Mouse (Mus musculus): ENCODE results near the gene Tap2.

The Tap2 gene

DNA sequence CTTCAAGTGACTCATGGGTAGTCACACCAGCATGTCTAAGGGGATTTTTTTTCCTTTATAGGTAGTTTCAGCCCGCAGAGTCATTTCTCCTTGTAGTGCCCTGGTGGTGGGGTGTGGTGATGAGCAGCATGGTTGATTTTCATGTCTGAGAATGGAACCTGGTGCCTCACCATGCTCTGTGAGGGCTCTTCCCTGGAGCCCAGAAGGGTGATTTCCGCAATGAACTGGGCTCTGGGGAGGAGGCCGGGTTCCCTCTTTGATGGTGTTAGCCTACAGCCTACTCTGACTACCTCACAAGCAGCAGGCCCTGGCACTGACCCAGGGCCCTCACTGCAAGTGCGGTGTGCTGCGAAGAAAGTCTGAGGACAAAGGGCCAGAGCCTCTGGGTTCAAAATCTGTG is at the start of gene Tap2:
Gene Tap2, plus strand, starts transcription at position 84 of the 400 bp plus-strand sequence.
- no peak for DNase-seq (ENCODE audit: low read depth, low spot score)

DNA sequence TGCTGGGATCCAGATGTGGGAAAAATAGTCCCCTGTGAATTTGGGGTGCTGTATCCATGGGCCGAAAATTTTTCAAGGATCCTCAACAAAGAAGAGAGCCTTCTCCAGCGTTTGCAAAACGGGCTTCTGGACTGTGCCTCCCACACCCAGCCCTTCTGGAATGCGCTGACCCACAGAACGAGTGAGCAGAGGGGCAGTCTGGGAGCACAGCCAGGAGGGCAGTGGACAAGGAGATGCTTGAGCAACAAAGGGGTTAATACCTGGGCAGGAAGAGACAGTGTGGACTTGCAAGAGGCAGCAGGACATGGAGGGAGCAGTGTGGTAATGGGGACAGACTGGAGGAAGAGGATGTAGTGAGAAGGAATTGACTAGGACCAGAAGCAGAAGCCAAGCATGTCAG is 47.8 kb upstream of the Tap2 start:
- DNase-seq (ENCODE audit: low read depth, low spot score), result no peak

DNA sequence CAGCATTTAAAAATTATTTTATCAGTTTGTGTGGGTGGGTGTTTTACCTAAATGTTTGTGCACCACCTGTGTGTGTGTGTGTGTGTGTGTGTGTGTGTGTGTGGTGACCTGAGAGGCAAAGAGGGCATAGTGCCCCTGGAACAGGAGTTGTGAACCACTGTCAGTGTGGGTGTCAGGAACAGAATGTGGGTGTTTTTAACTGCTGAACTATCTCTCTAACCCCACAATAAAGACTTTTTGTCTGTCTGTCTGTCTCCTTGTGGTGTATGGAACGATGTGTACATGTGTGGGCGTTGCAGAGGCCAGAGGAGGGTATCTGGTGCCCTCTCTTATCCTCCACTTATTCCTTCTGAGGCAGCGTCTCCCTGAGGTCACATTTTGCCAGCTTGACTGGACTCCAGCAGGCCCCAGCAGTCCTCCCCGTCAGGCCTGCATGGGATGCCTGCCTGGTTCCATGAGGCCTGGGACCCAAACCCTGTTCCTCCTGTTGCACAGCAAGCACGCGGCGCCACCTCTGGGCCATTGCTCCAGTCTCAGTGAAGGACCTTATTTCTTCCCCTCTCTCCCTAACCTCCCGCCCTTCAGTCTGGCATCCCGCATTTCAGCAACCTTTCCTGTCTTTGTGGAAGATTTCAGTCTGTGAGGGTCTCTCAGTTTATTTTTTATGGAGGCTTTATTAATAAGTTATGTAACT is 39.0 kb upstream of the Tap2 start:
- no peak for DNase-seq (ENCODE audit: low read depth, low spot score)

DNA sequence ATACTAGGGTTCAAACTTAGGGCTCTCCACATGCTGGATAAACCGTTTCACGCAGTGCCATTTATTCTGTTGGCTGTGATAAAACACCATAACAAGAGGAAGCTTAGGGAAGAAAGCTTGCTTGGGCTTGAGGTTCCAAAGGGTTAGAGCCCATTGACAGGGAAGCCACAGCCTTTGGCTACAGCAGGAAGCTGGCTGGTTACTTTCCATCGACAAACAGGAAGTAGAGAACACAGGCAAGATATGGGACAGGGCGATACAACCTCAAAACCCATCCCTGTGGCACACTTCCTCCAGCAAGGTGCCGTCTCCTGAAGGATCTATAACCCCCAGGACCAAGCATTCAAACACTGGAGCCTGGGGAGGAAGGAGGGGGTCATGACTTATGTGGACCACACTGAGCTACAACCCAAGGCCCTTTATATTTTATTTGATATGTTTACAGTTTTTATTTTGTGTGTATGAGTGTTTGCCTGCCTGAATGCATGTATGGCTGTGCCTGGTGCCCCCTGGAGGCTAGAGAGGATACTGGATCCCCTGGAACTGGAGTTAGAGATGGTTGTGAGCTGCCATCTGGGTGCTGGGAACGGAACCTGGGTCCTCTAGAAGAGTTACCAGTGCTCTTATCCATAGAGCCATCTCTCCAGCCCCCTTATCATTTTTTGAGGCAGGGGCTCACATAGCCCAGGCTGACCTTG is 38.1 kb upstream of the Tap2 start:
- no peak for DNase-seq (ENCODE audit: low read depth, low spot score)

DNA sequence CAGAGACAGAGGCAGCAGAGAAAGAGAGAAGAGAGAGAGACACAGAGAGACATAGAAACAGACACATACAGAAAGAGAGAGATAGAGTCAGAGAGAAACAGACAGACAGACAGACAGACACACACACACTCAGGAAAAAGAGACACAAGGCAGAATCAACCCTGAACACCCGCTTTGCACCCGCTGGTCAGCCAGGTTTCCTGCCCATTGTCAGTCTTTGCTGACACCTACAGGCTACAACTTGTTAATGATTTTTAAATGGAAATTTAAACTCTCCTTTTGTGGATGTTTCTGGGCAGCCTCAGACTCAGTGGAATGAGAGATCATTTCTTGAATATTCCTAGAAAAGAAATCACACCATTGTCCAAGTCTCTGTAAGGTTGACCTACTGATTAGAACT is 34.0 kb upstream of the Tap2 start:
- no peak for DNase-seq (ENCODE audit: low read depth, low spot score)

DNA sequence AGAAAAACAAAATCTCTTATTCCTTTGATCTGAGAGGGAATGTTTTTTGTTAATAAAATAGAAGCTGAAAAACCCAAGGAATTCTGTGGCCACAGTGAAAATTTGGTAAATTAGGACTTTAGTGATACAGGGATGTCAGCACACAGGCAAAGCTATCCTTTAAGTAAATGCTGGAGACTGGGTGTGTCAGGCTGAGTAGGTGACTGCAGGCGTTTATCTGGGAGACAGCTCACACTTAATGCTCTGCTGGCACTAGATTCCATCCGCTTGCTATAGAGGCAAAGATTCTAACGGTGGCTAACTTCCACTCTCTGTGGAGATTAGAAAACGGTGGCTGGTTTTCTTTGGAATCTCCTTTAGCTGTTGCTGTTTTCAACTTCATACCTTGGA is 32.8 kb upstream of the Tap2 start:
- DNase-seq (ENCODE audit: low read depth, low spot score), result no peak

DNA sequence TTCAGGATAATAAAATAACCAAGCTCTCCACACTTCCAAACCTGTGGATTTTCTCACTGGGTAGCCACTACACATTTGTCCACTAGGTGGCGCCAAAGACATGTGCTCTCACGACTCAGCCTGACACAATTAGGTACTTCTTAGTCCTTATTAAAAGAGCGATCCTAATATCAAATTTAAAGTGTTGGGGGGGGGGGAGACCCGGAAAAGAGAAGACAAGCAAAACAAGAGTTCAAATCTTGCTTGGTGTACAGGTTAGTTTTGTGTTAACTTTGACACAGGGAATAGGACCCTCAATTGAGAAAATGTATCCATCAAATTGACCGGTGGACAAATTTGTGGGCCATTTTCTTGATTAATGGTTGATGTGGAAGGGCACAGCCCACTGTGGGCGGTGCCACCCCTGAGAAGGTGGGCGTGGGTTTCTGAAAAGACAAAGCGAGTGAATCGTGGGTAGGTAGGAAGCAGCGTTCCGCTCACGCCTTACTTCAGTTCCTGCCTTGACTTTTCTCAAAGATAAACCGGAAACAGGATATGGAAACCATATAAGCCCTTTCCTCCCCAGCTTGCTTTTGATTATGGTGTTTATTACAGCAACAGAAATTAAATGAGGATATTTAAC is 32.3 kb upstream of the Tap2 start:
- peak; percentile 53 for DNase-seq (ENCODE audit: low read depth, low spot score)

DNA sequence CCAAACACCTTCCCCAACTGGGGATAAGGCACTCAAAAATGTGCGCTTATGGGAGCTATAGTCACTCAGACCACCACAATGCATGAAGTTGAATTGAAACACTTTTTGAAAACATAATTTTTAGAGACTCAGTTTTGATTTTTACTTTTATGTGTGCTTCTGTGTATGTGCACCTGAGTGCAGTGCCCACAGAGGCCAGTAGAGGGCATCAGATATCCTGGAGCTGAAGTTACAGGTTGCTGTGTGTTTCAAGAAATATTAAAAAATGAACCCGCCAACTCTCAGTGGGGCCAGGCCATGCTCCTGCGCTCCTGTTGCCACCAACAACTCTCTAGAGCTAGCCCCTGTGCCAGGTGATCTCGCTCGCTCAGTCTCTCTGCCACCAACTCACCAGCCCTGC is 30.8 kb upstream of the Tap2 start:
- DNase-seq (ENCODE audit: low read depth, low spot score), result no peak

DNA sequence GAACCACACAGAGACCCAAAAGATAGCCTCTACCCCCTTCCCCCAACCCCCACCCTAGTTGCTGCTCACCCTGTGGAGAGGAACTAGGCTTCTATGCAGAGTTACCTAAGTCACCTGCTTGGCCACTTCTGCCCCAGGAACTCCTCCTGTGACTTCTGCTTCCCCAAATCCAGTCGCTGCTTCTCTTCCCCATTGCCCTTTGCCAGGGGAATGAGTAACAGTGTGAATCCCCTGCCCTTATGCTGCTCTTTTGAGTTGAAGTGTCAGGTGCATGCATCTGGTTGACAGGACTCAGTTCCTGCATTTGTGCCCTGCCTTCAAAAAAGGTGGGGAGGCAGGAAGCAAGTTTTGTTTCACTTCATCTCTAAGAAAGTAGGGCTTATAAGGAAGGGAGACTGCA is 29.3 kb upstream of the Tap2 start:
- DNase-seq (ENCODE audit: low read depth, low spot score), result no peak

DNA sequence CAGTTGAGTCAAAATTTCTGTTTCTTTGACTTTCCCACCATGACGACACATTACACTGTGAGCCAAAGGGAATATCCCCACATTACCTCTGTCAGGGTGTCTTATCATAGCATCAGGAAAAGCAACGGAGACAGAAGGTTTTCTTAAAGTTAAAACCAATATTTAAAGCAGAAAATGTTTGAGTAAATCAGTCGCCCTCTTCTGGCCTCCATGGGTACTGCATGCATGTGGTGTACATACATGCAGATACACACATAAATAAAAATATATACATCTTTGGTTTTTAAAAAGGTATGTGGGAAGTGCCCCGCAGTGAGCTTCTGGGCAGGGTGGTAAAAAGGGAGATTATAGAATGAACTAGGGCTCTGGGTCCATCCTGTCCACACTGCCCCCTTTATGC is 26.1 kb upstream of the Tap2 start:
- DNase-seq (ENCODE audit: low read depth, low spot score), result no peak

DNA sequence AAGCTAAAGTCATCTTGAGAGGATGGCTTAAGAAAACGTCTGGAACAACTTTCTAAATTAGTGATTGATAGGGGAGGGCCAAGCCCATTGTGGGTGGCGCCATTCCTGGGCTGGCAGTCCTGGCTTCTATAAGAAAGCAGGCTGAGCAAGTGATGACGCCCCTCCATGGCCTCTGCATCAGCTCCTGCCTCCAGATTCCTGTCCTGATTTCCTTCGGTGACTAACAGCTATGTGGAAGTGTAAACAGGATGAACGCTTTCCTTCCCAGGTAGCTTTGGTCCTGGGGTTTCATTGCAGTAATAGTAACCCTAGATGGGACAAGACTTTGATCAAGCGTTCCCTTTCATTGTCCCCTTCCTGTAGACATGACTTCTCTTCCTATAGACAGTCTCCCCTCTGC is 24.3 kb upstream of the Tap2 start:
- DNase-seq (ENCODE audit: low read depth, low spot score), result no peak

DNA sequence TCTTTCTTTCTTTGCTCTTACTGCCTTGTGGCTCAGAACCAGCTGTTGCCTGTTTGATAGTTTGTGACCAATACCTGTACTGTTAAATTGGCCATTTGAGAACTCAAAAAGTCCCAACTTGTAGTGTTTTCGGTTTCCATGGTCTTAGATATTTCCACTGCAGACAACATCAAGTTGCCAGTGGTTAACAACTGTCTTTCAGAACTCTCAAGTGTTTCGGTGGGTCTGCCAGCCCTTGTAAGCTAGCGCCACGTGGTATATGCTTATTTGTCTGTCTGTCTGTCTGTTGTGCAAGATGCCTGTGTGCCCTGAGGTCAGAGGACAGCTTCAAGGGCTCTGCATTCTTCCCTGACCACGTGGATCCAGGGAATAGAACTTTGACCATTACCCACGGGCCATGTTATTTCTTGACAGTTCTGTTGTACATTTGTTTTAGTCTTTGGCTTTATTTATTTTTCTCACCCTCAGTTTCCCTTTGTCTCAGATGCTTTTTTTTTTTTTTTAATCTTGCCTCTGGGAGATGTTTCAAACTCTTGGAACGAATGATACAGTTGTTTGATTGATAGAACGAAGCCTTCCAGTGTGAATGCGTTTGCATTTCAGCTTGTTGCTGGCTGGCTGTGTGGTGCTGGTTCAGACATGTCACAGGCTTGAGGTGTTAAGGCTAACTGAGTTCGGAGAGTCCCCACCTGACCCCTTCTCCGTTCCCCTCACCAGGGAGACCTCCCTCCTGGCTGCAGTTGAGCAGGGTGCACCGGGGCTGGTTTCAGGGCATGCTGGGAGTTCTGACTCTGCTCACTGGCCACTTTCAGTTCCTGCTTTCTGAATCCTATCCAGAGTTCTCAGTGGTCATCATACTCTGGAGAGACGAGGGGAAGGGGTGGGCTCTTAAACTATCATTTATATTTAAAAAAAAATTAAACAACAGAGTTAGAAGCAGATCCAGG is 23.1 kb upstream of the Tap2 start:
- no peak for DNase-seq (ENCODE audit: low read depth, low spot score)

DNA sequence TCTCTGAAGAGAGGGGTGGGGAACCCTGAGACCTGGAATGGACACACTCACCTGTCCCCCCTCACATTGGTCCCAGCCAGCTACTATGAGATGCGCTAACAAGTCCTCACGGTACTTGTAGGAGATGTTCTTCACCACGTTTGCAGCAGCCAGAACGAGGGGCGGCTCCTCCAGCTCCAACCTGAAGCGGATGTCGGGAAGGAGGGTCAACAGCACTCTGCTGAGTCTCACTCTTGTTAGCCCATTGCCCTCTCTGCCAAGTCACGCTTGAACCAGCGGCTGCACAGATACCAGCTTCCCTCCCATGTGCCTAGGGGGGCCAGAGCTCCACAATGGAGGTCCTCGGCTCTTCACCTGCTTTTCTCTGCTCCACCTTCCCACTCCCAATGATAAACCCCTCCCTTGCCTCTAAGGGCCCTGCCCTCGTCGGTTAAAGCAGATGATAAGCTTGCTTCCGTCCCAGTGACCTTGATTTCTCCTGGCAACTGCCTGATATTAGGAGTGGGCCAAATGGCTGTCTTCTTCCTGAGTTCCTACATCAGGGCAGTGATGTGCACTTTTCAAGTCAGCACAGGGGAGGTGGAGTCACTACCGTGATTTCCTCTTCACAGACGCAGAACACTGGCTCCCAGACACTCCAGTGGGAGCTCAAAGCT is 19.6 kb upstream of the Tap2 start:
- DNase-seq (ENCODE audit: low read depth, low spot score), result no peak

DNA sequence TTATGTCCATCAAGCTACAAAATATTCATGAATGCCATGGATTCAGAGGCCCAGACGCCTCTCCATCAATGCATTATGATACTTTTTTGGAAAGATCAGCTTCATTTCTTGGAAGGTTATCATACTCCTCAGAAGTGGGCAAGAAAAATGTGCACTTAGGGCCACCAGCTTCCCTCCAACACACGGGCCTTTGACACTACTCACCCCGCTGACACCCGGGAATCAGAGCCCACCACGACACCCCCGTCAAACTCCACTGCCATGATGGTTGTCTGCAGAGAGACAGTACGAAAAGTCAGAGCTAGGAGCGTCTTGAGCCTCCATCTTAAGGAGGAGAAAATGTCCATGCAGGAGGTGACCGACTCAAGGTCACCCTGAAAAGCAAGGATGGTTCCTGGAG is 17.8 kb upstream of the Tap2 start:
- no peak for DNase-seq (ENCODE audit: low read depth, low spot score)

DNA sequence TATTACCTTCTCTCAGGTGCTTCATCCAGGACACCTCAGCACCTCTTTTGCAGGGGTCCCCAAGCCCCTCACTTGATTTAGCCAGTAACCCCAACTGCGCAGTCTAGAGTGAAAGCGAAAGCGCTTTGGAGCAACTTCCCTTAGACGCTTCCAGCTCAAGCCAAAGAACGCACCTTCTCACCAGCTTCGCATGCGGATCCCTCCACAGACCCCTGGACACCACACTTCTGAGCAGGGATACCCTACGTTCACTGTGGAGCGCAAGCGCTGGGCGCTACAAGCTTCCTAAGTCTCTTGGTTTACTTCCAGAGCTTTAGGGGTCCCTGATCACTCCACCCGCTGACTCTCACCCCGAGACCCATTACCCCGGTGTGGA is 16.5 kb upstream of the Tap2 start:
- DNase-seq (ENCODE audit: low read depth, low spot score), result no peak

DNA sequence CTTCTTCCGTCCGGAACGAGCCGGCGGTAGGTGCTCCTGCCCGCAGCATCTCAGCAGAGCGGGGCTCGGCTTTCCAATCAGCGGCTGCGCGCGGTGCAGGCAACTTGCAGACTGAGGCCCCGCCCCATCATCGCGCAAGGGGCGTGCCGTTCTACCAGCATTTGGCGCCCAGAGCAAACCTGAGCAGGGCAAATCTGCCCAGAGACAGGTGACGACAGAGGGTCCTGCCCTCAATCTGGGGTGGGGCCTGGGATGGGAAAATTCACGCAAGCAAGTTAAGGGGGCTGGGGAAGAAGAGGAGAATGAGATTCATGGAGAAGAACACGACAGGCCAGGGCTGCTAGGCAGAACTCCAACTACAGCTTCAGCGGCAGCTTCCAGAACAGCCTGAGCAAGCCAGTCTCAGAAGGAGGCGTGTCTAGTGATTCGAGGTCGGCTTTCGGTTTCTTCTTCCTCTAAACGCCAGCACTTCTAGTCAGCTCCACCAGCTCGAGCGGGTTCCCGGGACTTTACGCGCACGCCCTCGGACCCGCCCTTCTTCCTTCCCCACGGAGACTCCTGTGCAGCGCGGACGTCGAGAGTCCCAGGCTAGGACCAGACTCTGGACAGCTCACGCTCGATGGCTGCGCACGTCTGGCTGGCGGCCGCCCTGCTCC is 15.9 kb upstream of the Tap2 start, which contains the start of the genes Tap1 and Psmb9:
Gene Tap1, plus strand, starts transcription at position 293 of the 656 bp plus-strand sequence.
Gene Psmb9, minus strand, starts transcription at position 504 of the 656 bp plus-strand sequence.
- DNase-seq (ENCODE audit: low read depth, low spot score), result peak; percentile 68

DNA sequence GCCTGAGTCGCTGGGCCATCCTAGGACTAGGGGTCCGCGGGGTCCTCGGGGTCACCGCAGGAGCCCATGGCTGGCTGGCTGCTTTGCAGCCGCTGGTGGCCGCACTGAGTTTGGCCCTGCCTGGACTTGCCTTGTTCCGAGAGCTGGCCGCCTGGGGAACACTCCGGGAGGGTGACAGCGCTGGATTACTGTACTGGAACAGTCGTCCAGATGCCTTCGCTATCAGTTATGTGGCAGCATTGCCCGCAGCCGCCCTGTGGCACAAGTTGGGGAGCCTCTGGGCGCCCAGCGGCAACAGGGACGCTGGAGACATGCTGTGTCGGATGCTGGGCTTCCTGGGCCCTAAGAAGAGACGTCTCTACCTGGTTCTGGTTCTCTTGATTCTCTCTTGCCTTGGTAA is 15.3 kb upstream of the Tap2 start:
- DNase-seq (ENCODE audit: low read depth, low spot score), result no peak

DNA sequence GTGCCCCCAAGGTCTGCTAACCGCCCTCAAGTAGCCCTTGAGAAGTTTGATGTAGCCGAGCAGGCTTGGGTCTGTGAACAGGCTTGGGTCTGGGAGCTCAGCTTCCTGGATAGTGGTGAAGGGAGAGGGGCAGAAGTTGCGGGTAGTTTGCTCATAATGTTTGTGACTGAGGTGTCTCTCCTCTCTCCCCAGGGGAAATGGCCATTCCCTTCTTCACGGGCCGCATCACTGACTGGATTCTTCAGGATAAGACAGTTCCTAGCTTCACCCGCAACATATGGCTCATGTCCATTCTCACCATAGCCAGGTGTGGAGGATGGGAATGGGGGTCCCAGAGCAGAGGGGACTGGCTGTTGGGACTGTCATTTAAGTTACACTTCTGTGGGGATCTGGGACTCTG is 14.3 kb upstream of the Tap2 start:
- DNase-seq (ENCODE audit: low read depth, low spot score), result no peak

DNA sequence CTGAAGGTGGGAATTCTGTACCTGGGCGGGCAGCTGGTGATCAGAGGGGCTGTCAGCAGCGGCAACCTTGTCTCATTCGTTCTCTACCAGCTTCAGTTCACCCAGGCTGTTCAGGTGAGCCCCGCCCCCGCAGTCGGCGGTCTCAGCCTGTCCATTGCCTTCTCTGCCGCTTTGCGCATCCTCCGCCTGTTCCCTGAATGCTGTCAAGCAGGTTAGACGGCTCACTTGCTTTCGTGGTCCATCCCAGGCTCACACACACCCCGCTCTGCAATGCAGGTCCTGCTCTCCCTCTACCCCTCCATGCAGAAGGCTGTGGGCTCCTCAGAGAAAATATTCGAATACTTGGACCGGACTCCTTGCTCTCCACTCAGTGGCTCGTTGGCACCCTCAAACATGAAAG is 10.5 kb upstream of the Tap2 start:
- DNase-seq (ENCODE audit: low read depth, low spot score), result no peak

DNA sequence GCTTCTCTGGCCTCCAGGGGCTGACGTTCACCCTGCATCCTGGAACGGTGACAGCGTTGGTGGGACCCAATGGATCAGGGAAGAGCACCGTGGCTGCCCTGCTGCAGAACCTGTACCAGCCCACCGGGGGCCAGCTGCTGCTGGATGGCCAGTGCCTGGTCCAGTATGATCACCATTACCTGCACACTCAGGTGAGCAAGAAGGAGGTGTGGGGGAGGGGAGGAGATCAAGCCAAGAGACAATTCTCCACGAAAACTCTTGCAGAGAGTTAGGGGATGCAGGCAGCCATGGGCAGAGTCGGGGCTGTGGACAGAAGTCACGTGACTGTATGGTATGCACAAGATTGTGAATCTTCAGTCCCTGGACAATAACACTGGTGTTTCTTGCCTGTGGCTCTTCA is 9.9 kb upstream of the Tap2 start:
- DNase-seq (ENCODE audit: low read depth, low spot score), result no peak

DNA sequence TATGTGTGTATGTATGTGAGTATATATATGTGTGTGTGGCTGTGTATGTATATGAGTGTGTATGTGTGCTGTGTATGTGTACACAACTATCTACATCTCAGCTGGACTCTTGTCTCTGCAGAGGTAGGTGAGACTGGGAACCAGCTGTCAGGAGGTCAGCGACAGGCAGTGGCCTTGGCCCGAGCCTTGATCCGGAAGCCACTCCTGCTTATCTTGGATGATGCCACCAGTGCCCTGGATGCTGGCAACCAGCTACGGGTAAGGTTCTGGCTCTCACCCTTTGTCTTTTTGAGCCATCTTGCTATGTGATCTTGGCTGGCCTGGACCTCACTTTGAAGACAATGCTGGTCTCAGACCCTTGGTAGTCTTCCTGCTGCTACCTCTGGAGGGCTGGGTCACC is 8.6 kb upstream of the Tap2 start:
- DNase-seq (ENCODE audit: low read depth, low spot score), result no peak

Data from retina, adult 2 months (tissue).